In the genomic region with DNA sequence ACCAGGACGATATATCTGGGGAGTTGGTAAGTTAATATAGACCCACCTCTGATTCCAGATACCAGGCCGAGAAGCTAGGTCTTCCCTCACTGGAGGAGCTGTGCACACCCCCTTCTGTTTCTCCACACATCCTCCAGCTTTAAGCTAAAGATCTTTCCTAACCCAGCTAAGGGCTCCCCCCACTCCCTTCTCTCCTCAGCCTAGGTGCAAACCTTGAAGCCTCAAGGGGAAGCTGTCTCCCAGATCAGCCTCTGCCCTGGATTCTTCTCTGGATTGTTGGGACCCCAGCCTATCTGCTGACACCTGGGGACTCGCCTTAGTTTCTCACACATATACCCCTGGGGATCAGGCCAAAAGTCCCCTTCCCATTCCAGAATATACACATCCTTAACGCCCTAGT, we compare ENCODE assay signal across 9 mouse cellular contexts. TPM values are rescaled to one million over a fixed set of nuclear protein-coding genes. Genes with fewer than 3 reads are reported as not detected.
A peak's percentile ranks its signal among the peaks of the same experiment; 100 is the strongest.
DNase-seq lines count a peak whose midpoint lies in the region; ATAC-seq lines count a peak whose summit lies in the region.
"Had no signal": no experiment of that assay in that cellular context is flagged by ENCODE, and none has a peak within 500 bp of the region (broad histone marks: within the 10 kb centered on the region; RNA-seq: fewer than 3 reads in every experiment).

No protein-coding gene starts in this region.

- DNase-seq in heart, postnatal 25 days (ENCODE audit: low spot score) = no peak
- DNase-seq in hindbrain, embryonic 10.5 days (ENCODE audit: low spot score) = no peak
- DNase-seq in midbrain, embryonic 14.5 days = peak; percentile 8
- no peak for DNase-seq in layer of hippocampus, adult 18-20 months (ENCODE audit: low spot score in 2 of 2)
- DNase-seq in thymus, postnatal 14 days = no peak
- no peak for DNase-seq in thymus, postnatal 36 days

- WGBS in heart, embryonic 15.5 days = 40% methylated on average over 4 of the region's 4 CpGs
- WGBS in embryonic facial prominence, embryonic 12.5 days = 48% methylated on average over 4 of the region's 4 CpGs
- WGBS in hindbrain, embryonic 10.5 days = 46% methylated on average over 4 of the region's 4 CpGs
- 55% methylated on average over 4 of the region's 4 CpGs for WGBS in midbrain, embryonic 14.5 days

- ATAC-seq in heart, embryonic 15.5 days (replicated peaks; ENCODE audit: insufficient number of reproducible peaks, insufficient read depth, low FRiP score, low read depth) = no peak
- no peak for ATAC-seq in embryonic facial prominence, embryonic 12.5 days (ENCODE audit: insufficient number of reproducible peaks, insufficient read depth, low FRiP score, low TSS enrichment)
- ATAC-seq in midbrain, embryonic 14.5 days (ENCODE audit: low FRiP score, low TSS enrichment) = no peak

- H3K36me3 ChIP-seq in heart, embryonic 15.5 days = no peaks in the 10 kb centered on the region
- H3K36me3 ChIP-seq in embryonic facial prominence, embryonic 12.5 days = no peaks in the 10 kb centered on the region
- no peaks in the 10 kb centered on the region for H3K36me3 ChIP-seq in hindbrain, embryonic 10.5 days
- H3K36me3 ChIP-seq in midbrain, embryonic 14.5 days (ENCODE audit: control insufficient read depth, insufficient read depth, low read length) = no peaks in the 10 kb centered on the region
- H3K36me3 ChIP-seq: G1E had no signal

- no peaks in the 10 kb centered on the region for H3K9me3 ChIP-seq in heart, embryonic 15.5 days (replicated peaks)
- no peaks in the 10 kb centered on the region for H3K9me3 ChIP-seq in embryonic facial prominence, embryonic 12.5 days
- H3K9me3 ChIP-seq in hindbrain, embryonic 10.5 days = no peaks in the 10 kb centered on the region
- H3K9me3 ChIP-seq in midbrain, embryonic 14.5 days (ENCODE audit: control insufficient read depth, low read length) = no peaks in the 10 kb centered on the region
- H3K9me3 ChIP-seq: G1E had no signal

- peaks cover 20% of the 10 kb centered on the region for H3K4me1 ChIP-seq in heart, embryonic 15.5 days (replicated peaks)
- H3K4me1 ChIP-seq in embryonic facial prominence, embryonic 12.5 days = no peaks in the 10 kb centered on the region
- H3K4me1 ChIP-seq in hindbrain, embryonic 10.5 days (replicated peaks) = peaks cover 21% of the 10 kb centered on the region; the same call in 1 of the 2 replicates
- no peaks in the 10 kb centered on the region for H3K4me1 ChIP-seq in midbrain, embryonic 14.5 days (ENCODE audit: control insufficient read depth, insufficient read depth, low read length)

- H3K27ac ChIP-seq in heart, embryonic 15.5 days = 0 out of 2 replicates have a peak overlapping the region, but pooled peaks have one; percentile 78
- no peak overlapping the region for H3K27ac ChIP-seq in embryonic facial prominence, embryonic 12.5 days
- no peak overlapping the region for H3K27ac ChIP-seq in hindbrain, embryonic 10.5 days
- 0 out of 2 replicates have a peak overlapping the region, but pooled peaks have one; percentile 33 for H3K27ac ChIP-seq in midbrain, embryonic 14.5 days (replicated peaks; ENCODE audit: low read depth, low read length)

- H3K27me3 ChIP-seq in heart, embryonic 15.5 days = no peaks in the 10 kb centered on the region
- H3K27me3 ChIP-seq in embryonic facial prominence, embryonic 12.5 days = peaks cover 4% of the 10 kb centered on the region; the same call in 1 of the 2 replicates
- H3K27me3 ChIP-seq in hindbrain, embryonic 10.5 days (ENCODE audit: insufficient read depth, poor library complexity, severe bottlenecking) = peaks cover 38% of the 10 kb centered on the region
- 0 out of 2 replicates have a peak, but pooled peaks cover 5% of the 10 kb centered on the region for H3K27me3 ChIP-seq in midbrain, embryonic 14.5 days (ENCODE audit: control insufficient read depth, insufficient read depth, low read length)

- peak overlapping the region; percentile 65 for H3K4me3 ChIP-seq in heart, embryonic 15.5 days
- no peak overlapping the region for H3K4me3 ChIP-seq in embryonic facial prominence, embryonic 12.5 days
- H3K4me3 ChIP-seq in hindbrain, embryonic 10.5 days = peak overlapping the region; percentile 68; the same call in 1 of the 2 replicates
- H3K4me3 ChIP-seq in midbrain, embryonic 14.5 days (replicated peaks; ENCODE audit: low read depth, low read length) = peak overlapping the region; percentile 57

- peak overlapping the region; percentile 91 for H3K4me2 ChIP-seq in heart, embryonic 15.5 days
- H3K4me2 ChIP-seq in embryonic facial prominence, embryonic 12.5 days (replicated peaks) = peak overlapping the region; percentile 89
- H3K4me2 ChIP-seq in midbrain, embryonic 14.5 days (ENCODE audit: low read length) = peak overlapping the region; percentile 75

- intact Hi-C loops in heart, postnatal 25 days (cut with DNase I) = loop anchor here (5.0 kb wide), 3 partner anchors 65 to 445 kb away; no protein-coding TSS in a partner anchor

- H3K9ac ChIP-seq in heart, embryonic 15.5 days = no peak overlapping the region
- no peak overlapping the region for H3K9ac ChIP-seq in embryonic facial prominence, embryonic 12.5 days
- peak overlapping the region; percentile 56; the same call in 1 of the 2 replicates for H3K9ac ChIP-seq in midbrain, embryonic 14.5 days (replicated peaks; ENCODE audit: low read length)

RNA-seq across cellular contexts. Expression of gene Lrrc3b, which starts 1.7 kb away (rescaled TPM):
- polyA plus RNA-seq in heart, embryonic 15.5 days (2015; fragmentation: Nextera tagmentation; extraction: Ambion mirVana) = 9.4 and 9.9 TPM in 2 replicates
- total RNA-seq in heart, postnatal 25 days (2021) = 10 to 100 TPM; 30.1 to 32.8 TPM
- 1.8 and 2.1 TPM in 2 replicates for polyA plus RNA-seq in embryonic facial prominence, embryonic 12.5 days (2016; fragmentation: Nextera tagmentation; extraction: Ambion mirVana)
- polyA plus RNA-seq in hindbrain, embryonic 10.5 days (2016; fragmentation: Nextera tagmentation; extraction: Ambion mirVana) = 1.5 TPM in 2 replicates
- 15.5 and 20.0 TPM in 2 replicates for polyA plus RNA-seq in midbrain, embryonic 14.5 days (2014; fragmentation: Nextera tagmentation; extraction: Ambion mirVana)
- 10 to 100 TPM in 1 of 2 experiments, 1 to 10 TPM in 1; 9.8 to 10.5 TPM for total RNA-seq in layer of hippocampus, adult 18-20 months (2021)
- total RNA-seq: G1E had no signal
- polyA plus RNA-seq: G1E had no signal

Comparison
In these comparisons a context has a peak if more than half of its experiments do, and no peak if none do; other contexts are left out.
1. H3K27ac ChIP-seq: peak in heart, embryonic 15.5 days (single experiment) and midbrain, embryonic 14.5 days (single experiment); none in embryonic facial prominence, embryonic 12.5 days (single experiment) and hindbrain, embryonic 10.5 days (single experiment).
2. Peak in every context shown above with its lines, with median percentiles within 50 percentile points of each other: H3K4me2 ChIP-seq.